Mouse (Mus musculus): ENCODE data around the gene Pard3b. TPM values are rescaled to one million over a fixed set of nuclear protein-coding genes. Genes with fewer than 3 reads are reported as not detected.

The Pard3b gene
- polyA plus RNA-seq, 1 experiment, result 3.4 TPM

DNA sequence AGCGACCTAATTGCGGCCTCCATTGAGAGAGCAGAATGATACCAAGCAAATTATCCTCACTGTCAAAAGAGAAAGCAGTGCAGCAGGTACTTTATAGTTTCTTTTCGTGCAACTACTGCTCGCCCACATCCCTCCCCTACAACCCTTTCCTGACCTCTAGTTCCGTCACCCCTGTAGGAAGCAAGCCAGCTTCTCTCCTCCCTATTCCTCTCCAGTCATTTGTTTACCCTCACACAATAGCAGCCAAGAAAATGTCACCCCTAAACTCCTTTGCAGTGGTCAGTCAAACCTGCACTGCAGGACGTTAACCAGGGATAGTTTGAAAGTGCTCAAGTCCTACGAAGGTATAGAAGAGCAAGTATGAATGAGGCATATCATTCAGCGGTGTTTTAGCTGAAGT, 826.9 kb downstream of the Pard3b start:
- no peak for DNase-seq
- Histone ChIP-seq H3K27ac (ENCODE audit: insufficient read depth, low read depth, low read length) (no peak overlapping the region), H3K36me3 (ENCODE audit: control insufficient read depth, insufficient read depth, low read length) (no peaks in the 10 kb centered on the region), H3K4me3 (ENCODE audit: insufficient read depth, low read depth, low read length) (no peak overlapping the region), H3K4me1 (ENCODE audit: control insufficient read depth, insufficient read depth, low read length) (no peaks in the 10 kb centered on the region; the same call in 1 of the 2 replicates), H3K27me3 (replicated peaks; ENCODE audit: control insufficient read depth, insufficient read depth, low read length) (no peaks in the 10 kb centered on the region)
- no peak for TF ChIP-seq CTCF (conservative IDR thresholded peaks at IDR 0.05; ENCODE audit: insufficient read depth, insufficient read length, low read depth, low read length)
- TF ChIP-seq POLR2A (IDR thresholded peaks at IDR 0.05; ENCODE audit: low read depth, low read length), result no peak
- WGBS, result 66% methylated on average over 8 of the region's 8 CpGs

DNA sequence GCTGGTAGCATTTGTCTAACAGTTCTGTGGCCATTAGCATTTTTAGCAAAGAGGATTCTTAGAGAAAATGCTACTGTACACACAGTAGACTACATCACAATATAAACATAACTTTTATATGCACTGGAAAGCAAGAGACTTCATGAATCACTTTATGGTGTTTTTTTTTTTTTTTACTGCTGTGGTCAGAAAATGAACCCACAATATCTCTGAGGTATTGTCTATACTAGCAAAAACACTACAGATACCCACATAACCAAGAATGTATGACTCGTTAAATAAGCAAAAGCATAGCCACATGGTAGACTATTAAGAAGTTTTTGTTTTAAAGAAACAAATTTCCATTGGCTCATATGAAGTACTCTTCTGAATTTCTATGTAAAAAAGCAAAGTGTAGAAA, 827.9 kb downstream of the Pard3b start:
- Histone ChIP-seq H3K4me1 (ENCODE audit: control insufficient read depth, insufficient read depth, low read length) (no peaks in the 10 kb centered on the region; the same call in 1 of the 2 replicates), H3K27ac (ENCODE audit: insufficient read depth, low read depth, low read length) (no peak overlapping the region), H3K27me3 (replicated peaks; ENCODE audit: control insufficient read depth, insufficient read depth, low read length) (no peaks in the 10 kb centered on the region), H3K36me3 (ENCODE audit: control insufficient read depth, insufficient read depth, low read length) (no peaks in the 10 kb centered on the region), H3K4me3 (ENCODE audit: insufficient read depth, low read depth, low read length) (no peak overlapping the region)
- WGBS, result 93% methylated on average over 1 of the region's 1 CpGs
- DNase-seq, result no peak
- TF ChIP-seq CTCF (conservative IDR thresholded peaks at IDR 0.05; ENCODE audit: insufficient read depth, insufficient read length, low read depth, low read length), result no peak
- TF ChIP-seq POLR2A (IDR thresholded peaks at IDR 0.05; ENCODE audit: low read depth, low read length), result no peak

GRCm38 (mm10) chr1:62483059-62483458, 844.4 kb downstream of the Pard3b start:
- 81% methylated on average over 2 of the region's 2 CpGs for whole genome bisulfite sequencing
- H3K27me3 ChIP-seq (replicated peaks; ENCODE audit: control insufficient read depth, insufficient read depth, low read length), result no peaks in the 10 kb centered on the region
- no peaks in the 10 kb centered on the region for H3K36me3 ChIP-seq (ENCODE audit: control insufficient read depth, insufficient read depth, low read length)
- H3K4me1 ChIP-seq (ENCODE audit: control insufficient read depth, insufficient read depth, low read length), result no peaks in the 10 kb centered on the region
- H3K4me3 ChIP-seq (ENCODE audit: insufficient read depth, low read depth, low read length), result no peak overlapping the region
- DNase-seq, result no peak
- no peak for TF ChIP-seq CTCF (conservative IDR thresholded peaks at IDR 0.05; ENCODE audit: insufficient read depth, insufficient read length, low read depth, low read length)
- TF ChIP-seq POLR2A (IDR thresholded peaks at IDR 0.05; ENCODE audit: low read depth, low read length), result no peak
- H3K27ac ChIP-seq (ENCODE audit: insufficient read depth, low read depth, low read length), result no peak overlapping the region

DNA sequence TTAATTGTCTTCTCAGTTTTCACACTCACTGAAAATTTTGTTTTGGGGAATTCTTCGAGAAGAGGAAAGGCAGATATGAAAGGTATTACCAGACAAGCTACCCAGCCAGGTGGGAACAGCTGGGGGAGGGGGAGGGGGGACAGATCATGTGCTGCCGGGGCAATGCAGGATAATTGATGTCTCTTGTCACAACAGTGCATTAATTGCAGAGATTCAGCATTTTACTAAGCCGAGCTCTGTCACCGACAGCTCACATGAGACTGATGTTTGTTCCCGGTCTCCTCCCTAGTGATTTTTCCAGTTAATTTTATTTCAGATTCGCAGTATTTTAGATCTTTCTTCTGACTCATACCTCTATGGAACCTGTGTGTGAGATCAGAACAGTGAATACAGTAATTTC, 850.2 kb downstream of the Pard3b start:
- H3K4me1 ChIP-seq (ENCODE audit: control insufficient read depth, insufficient read depth, low read length), result no peaks in the 10 kb centered on the region
- no peaks in the 10 kb centered on the region for H3K36me3 ChIP-seq (ENCODE audit: control insufficient read depth, insufficient read depth, low read length)
- DNase-seq, result no peak
- no peak overlapping the region for H3K4me3 ChIP-seq (ENCODE audit: insufficient read depth, low read depth, low read length)
- no peaks in the 10 kb centered on the region for H3K27me3 ChIP-seq (replicated peaks; ENCODE audit: control insufficient read depth, insufficient read depth, low read length)
- no peak overlapping the region for H3K27ac ChIP-seq (ENCODE audit: insufficient read depth, low read depth, low read length)
- WGBS, result 77% methylated on average over 6 of the region's 6 CpGs
- TF ChIP-seq CTCF (conservative IDR thresholded peaks at IDR 0.05; ENCODE audit: insufficient read depth, insufficient read length, low read depth, low read length), result no peak
- no peak for TF ChIP-seq POLR2A (IDR thresholded peaks at IDR 0.05; ENCODE audit: low read depth, low read length)

- 68% methylated on average over 5 of the region's 5 CpGs for WGBS
- Histone ChIP-seq H3K4me1 (ENCODE audit: control insufficient read depth, insufficient read depth, low read length) (no peaks in the 10 kb centered on the region), H3K27ac (ENCODE audit: insufficient read depth, low read depth, low read length) (no peak overlapping the region), H3K27me3 (replicated peaks; ENCODE audit: control insufficient read depth, insufficient read depth, low read length) (no peaks in the 10 kb centered on the region), H3K4me3 (ENCODE audit: insufficient read depth, low read depth, low read length) (no peak overlapping the region), H3K36me3 (ENCODE audit: control insufficient read depth, insufficient read depth, low read length) (no peaks in the 10 kb centered on the region)
- TF ChIP-seq CTCF (conservative IDR thresholded peaks at IDR 0.05; ENCODE audit: insufficient read depth, insufficient read length, low read depth, low read length), result no peak
- no peak for TF ChIP-seq POLR2A (IDR thresholded peaks at IDR 0.05; ENCODE audit: low read depth, low read length)
- DNase-seq, result peak; percentile 40
These were observed 860.5 kb downstream of the Pard3b start for GRCm38 (mm10) chr1:62499146-62499545.

DNA sequence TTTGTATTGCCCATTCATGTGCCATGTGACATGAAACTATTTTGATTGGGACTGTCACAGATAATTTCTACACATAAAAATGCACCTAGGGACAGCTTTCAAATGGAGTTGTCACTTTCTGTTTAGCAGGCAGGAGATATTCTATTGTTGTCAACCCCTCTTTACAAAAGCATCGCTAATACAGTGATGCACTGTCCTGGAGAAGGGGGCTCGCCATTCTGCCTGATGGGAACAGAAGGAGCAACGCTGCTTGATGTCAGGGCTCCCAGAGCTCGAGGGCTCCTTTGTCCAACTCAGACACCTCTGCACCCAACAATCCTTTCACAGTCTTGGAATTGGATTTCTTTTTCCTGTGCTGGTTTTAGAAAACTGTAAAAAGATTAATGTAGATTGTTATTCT, 871.9 kb downstream of the Pard3b start:
- Histone ChIP-seq H3K27me3 (replicated peaks; ENCODE audit: control insufficient read depth, insufficient read depth, low read length) (no peaks in the 10 kb centered on the region), H3K4me3 (ENCODE audit: insufficient read depth, low read depth, low read length) (no peak overlapping the region), H3K27ac (ENCODE audit: insufficient read depth, low read depth, low read length) (no peak overlapping the region), H3K4me1 (ENCODE audit: control insufficient read depth, insufficient read depth, low read length) (no peaks in the 10 kb centered on the region), H3K36me3 (ENCODE audit: control insufficient read depth, insufficient read depth, low read length) (no peaks in the 10 kb centered on the region)
- TF ChIP-seq CTCF (conservative IDR thresholded peaks at IDR 0.05; ENCODE audit: insufficient read depth, insufficient read length, low read depth, low read length) (no peak), POLR2A (IDR thresholded peaks at IDR 0.05; ENCODE audit: low read depth, low read length) (no peak)
- DNase-seq, result no peak
- WGBS, result 95% methylated on average over 4 of the region's 4 CpGs

DNA sequence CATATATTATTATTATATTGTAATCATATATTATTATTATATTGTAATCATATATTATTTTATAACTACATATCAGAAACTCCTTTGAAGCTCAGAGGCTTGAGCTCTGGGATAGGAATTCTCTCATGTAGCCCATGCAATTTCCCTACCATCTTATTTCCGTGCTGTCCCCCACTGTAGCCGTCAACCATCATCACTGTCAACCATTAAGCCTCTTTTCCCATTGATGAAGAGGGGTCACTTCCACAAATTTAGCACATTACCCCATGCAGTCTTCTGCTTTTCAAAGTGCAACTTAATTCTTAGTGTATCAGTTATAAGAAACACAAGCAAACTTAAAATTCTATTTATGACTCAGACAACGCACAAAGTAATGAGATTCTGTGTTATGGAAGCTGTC, 873.1 kb downstream of the Pard3b start:
- over 99% methylated on average over 3 of the region's 3 CpGs for WGBS
- Histone ChIP-seq H3K27ac (ENCODE audit: insufficient read depth, low read depth, low read length) (no peak overlapping the region), H3K4me3 (ENCODE audit: insufficient read depth, low read depth, low read length) (no peak overlapping the region), H3K27me3 (replicated peaks; ENCODE audit: control insufficient read depth, insufficient read depth, low read length) (no peaks in the 10 kb centered on the region), H3K36me3 (ENCODE audit: control insufficient read depth, insufficient read depth, low read length) (no peaks in the 10 kb centered on the region), H3K4me1 (ENCODE audit: control insufficient read depth, insufficient read depth, low read length) (no peaks in the 10 kb centered on the region)
- no peak for DNase-seq
- TF ChIP-seq CTCF (conservative IDR thresholded peaks at IDR 0.05; ENCODE audit: insufficient read depth, insufficient read length, low read depth, low read length), result no peak
- no peak for TF ChIP-seq POLR2A (IDR thresholded peaks at IDR 0.05; ENCODE audit: low read depth, low read length)

Measured in kidney, adult 2 months (tissue).